Mouse (Mus musculus) skeletal muscle tissue, adult 2 months (tissue): Measurements from ENCODE around the gene Stat3.

Experiments
- DNase-seq: peaks from one replicate; pipeline ENCODE4 v3.0.0-alpha.2; 2012; ENCODE audit warnings: low read depth, low spot score

Stat3 gene

GRCm38 (mm10) chr11:100891256-100892123 lies 47.9 kb downstream of the Stat3 start:
- DNase-seq: no peak

GRCm38 (mm10) chr11:100890481-100890880 lies 48.9 kb downstream of the Stat3 start:
- DNase-seq: no peak

GRCm38 (mm10) chr11:100888348-100888820 lies 51.0 kb downstream of the Stat3 start:
- no peak for DNase-seq

- no peak for DNase-seq
These were observed 51.6 kb downstream of the Stat3 start for GRCm38 (mm10) chr11:100887764-100888163.

GRCm38 (mm10) chr11:100887236-100887635 lies 52.1 kb downstream of the Stat3 start:
- DNase-seq: no peak

- no peak for DNase-seq
These were observed 53.1 kb downstream of the Stat3 start for GRCm38 (mm10) chr11:100886188-100886740.

GRCm38 (mm10) chr11:100885472-100885871 lies 53.9 kb downstream of the Stat3 start:
- DNase-seq: no peak

- no peak for DNase-seq
These were observed 55.7 kb downstream of the Stat3 start for GRCm38 (mm10) chr11:100883640-100884039.

- no peak for DNase-seq
These were observed 59.8 kb downstream of the Stat3 start for GRCm38 (mm10) chr11:100879321-100880078.

GRCm38 (mm10) chr11:100875761-100876160 lies 63.6 kb downstream of the Stat3 start:
- DNase-seq: no peak

- DNase-seq: no peak
These were observed 68.4 kb downstream of the Stat3 start for GRCm38 (mm10) chr11:100870968-100871350.

- DNase-seq: no peak
These were observed 68.9 kb downstream of the Stat3 start for GRCm38 (mm10) chr11:100870256-100870967.

- DNase-seq: no peak
These were observed 73.7 kb downstream of the Stat3 start for GRCm38 (mm10) chr11:100865618-100866017.

- DNase-seq: no peak
These were observed 76.2 kb downstream of the Stat3 start for GRCm38 (mm10) chr11:100863141-100863540.

GRCm38 (mm10) chr11:100861836-100862235 lies 77.5 kb downstream of the Stat3 start:
- DNase-seq: no peak

GRCm38 (mm10) chr11:100861335-100861734 lies 78.0 kb downstream of the Stat3 start:
- DNase-seq: no peak

GRCm38 (mm10) chr11:100860198-100861048 lies 78.9 kb downstream of the Stat3 start:
- DNase-seq: peak; percentile 85

GRCm38 (mm10) chr11:100859579-100860075 lies 79.7 kb downstream of the Stat3 start:
- no peak for DNase-seq

GRCm38 (mm10) chr11:100858935-100859578 lies 80.3 kb downstream of the Stat3 start, which contains the start of gene Stat5a:
Gene Stat5a (plus strand): TSS chr11:100859351.
- DNase-seq: peak; percentile 87

- DNase-seq: no peak
These were observed 81.4 kb downstream of the Stat3 start for GRCm38 (mm10) chr11:100857960-100858359.
